23 mouse cellular contexts compared by ENCODE assay signal in the genomic region with DNA sequence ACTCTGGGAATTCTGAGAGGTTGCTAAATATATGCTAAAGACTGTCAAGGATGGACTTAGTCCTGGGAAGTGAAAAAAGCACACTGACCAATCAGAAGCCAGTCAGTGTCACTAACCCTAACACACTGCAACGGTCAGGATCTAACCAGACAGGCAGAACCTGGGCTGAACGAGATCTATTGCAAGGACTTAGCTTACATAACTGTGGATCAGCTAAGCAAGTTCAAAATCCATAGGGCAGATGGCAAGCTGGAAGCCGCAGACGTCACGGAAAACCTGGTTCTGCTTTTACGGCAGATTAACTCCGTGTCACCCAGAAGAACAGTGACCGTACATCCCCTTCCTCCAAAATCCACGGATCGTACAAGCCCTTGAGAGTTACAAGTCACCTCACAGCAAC. TPM values are rescaled to one million over a fixed set of nuclear protein-coding genes. Genes with fewer than 3 reads are reported as not detected.
DNase-seq lines count a peak whose midpoint lies in the region; ATAC-seq and TF ChIP-seq lines count a peak whose summit lies in the region.
"Had no signal": no experiment of that assay in that cellular context is flagged by ENCODE, and none has a peak within 500 bp of the region (broad histone marks: within the 10 kb centered on the region; RNA-seq: fewer than 3 reads in every experiment).

No protein-coding gene starts in this region.

- DNase-seq in lung, postnatal 36 days, result peak; percentile 57
- no peak for DNase-seq in lung, adult 2 months
- peak; percentile 81 to 92 for DNase-seq in kidney, postnatal 36 days
- no peak for DNase-seq in testis, postnatal 14 days (ENCODE audit: low spot score)
- DNase-seq: adrenal gland, postnatal 14 days; cerebellum, adult 11 months; cerebellum, postnatal 14 days; forebrain, postnatal 0 days; heart, postnatal 4 days; lung, postnatal 10 days; retina, postnatal 1 day; thymus, postnatal 14 days had no signal

- no peak for TF ChIP-seq CTCF in intestine, postnatal 0 days (IDR thresholded peaks at IDR 0.05; ENCODE audit: low read depth)
- no peak for TF ChIP-seq CTCF in lung, adult 2 months (IDR thresholded peaks at IDR 0.05; ENCODE audit: insufficient read depth, low read length)

- TF ChIP-seq POLR2A in lung, adult 2 months (IDR thresholded peaks at IDR 0.05; ENCODE audit: borderline replicate concordance, extremely low read depth, low read depth, low read length), result no peak

- H3K27me3 ChIP-seq in intestine, postnatal 0 days (replicated peaks; ENCODE audit: control insufficient read depth, insufficient read depth, low read length), result no peaks in the 10 kb centered on the region
- no peaks in the 10 kb centered on the region for H3K27me3 ChIP-seq in intestine, embryonic 15.5 days (replicated peaks)
- no peaks in the 10 kb centered on the region for H3K27me3 ChIP-seq in forebrain, embryonic 16.5 days (replicated peaks; ENCODE audit: control insufficient read depth, insufficient read depth, low read length)
- H3K27me3 ChIP-seq: embryonic facial prominence, embryonic 15.5 days; hindbrain, embryonic 15.5 days had no signal

- WGBS in intestine, postnatal 0 days, result 64% methylated on average over 10 of the region's 10 CpGs
- WGBS in intestine, embryonic 15.5 days, result 69% methylated on average over 10 of the region's 10 CpGs
- 71% methylated on average over 10 of the region's 10 CpGs for WGBS in lung, adult 2 months
- WGBS in forebrain, embryonic 16.5 days, result 78% methylated on average over 10 of the region's 10 CpGs

- H3K36me3 ChIP-seq in intestine, postnatal 0 days (ENCODE audit: control insufficient read depth, insufficient read depth), result no peaks in the 10 kb centered on the region
- H3K36me3 ChIP-seq in intestine, embryonic 15.5 days, result no peaks in the 10 kb centered on the region
- H3K36me3 ChIP-seq in forebrain, embryonic 16.5 days (ENCODE audit: control insufficient read depth, insufficient read depth), result no peaks in the 10 kb centered on the region
- H3K36me3 ChIP-seq: embryonic facial prominence, embryonic 15.5 days; G1E; hindbrain, embryonic 15.5 days; limb, embryonic 10.5 days had no signal

- no peak overlapping the region for H3K4me3 ChIP-seq in intestine, postnatal 0 days (ENCODE audit: low read depth, low read length)
- H3K4me3 ChIP-seq in intestine, embryonic 15.5 days (replicated peaks), result no peak overlapping the region
- H3K4me3 ChIP-seq in lung, adult 2 months (replicated peaks; ENCODE audit: extremely low read depth, low read depth, low read length), result no peak overlapping the region
- no peak overlapping the region for H3K4me3 ChIP-seq in forebrain, embryonic 16.5 days (replicated peaks; ENCODE audit: low read length)
- H3K4me3 ChIP-seq: embryonic facial prominence, embryonic 15.5 days; hindbrain, embryonic 15.5 days; limb, embryonic 10.5 days had no signal

- H3K27ac ChIP-seq in intestine, postnatal 0 days (ENCODE audit: low read depth, low read length), result no peak overlapping the region
- no peak overlapping the region for H3K27ac ChIP-seq in intestine, embryonic 15.5 days
- H3K27ac ChIP-seq in forebrain, embryonic 16.5 days (ENCODE audit: low read length), result no peak overlapping the region
- H3K27ac ChIP-seq: embryonic facial prominence, embryonic 15.5 days; hindbrain, embryonic 15.5 days; limb, embryonic 10.5 days; liver, embryonic 14.5 days had no signal

- peak; percentile 16; the same call in 1 of the 2 replicates for ATAC-seq in intestine, postnatal 0 days
- no peak for ATAC-seq in intestine, embryonic 15.5 days
- ATAC-seq in forebrain, embryonic 16.5 days, result no peak
- ATAC-seq: activated CD4-positive, CD25-positive, alpha-beta regulatory T cell, adult 4 months; forebrain, postnatal 0 days; intestine, embryonic 16.5 days; midbrain, embryonic 16.5 days had no signal

- no peaks in the 10 kb centered on the region for H3K9me3 ChIP-seq in intestine, postnatal 0 days (ENCODE audit: control insufficient read depth)
- no peaks in the 10 kb centered on the region for H3K9me3 ChIP-seq in intestine, embryonic 15.5 days
- H3K9me3 ChIP-seq in forebrain, embryonic 16.5 days (ENCODE audit: control insufficient read depth, low read length), result no peaks in the 10 kb centered on the region
- H3K9me3 ChIP-seq: embryonic facial prominence, embryonic 15.5 days; G1E; hindbrain, embryonic 15.5 days; limb, embryonic 10.5 days had no signal

- H3K4me1 ChIP-seq in intestine, postnatal 0 days (replicated peaks; ENCODE audit: control insufficient read depth, insufficient read depth, low read length), result no peaks in the 10 kb centered on the region
- no peaks in the 10 kb centered on the region for H3K4me1 ChIP-seq in intestine, embryonic 15.5 days (replicated peaks)
- no peaks in the 10 kb centered on the region for H3K4me1 ChIP-seq in lung, adult 2 months (ENCODE audit: control insufficient read depth, insufficient read depth, low read length)
- H3K4me1 ChIP-seq in forebrain, embryonic 16.5 days (replicated peaks; ENCODE audit: control insufficient read depth, insufficient read depth, low read length), result 0 out of 2 replicates have a peak, but pooled peaks cover 2% of the 10 kb centered on the region
- H3K4me1 ChIP-seq: embryonic facial prominence, embryonic 15.5 days; hindbrain, embryonic 15.5 days; limb, embryonic 10.5 days had no signal

- no peak overlapping the region for H3K9ac ChIP-seq in intestine, postnatal 0 days (ENCODE audit: low read depth, low read length)
- no peak overlapping the region for H3K9ac ChIP-seq in intestine, embryonic 15.5 days
- no peak overlapping the region for H3K9ac ChIP-seq in forebrain, embryonic 16.5 days (replicated peaks; ENCODE audit: low read depth, low read length)
- H3K9ac ChIP-seq: embryonic facial prominence, embryonic 15.5 days; forebrain, postnatal 0 days; hindbrain, embryonic 15.5 days; liver, embryonic 14.5 days had no signal

- H3K4me2 ChIP-seq in intestine, postnatal 0 days (replicated peaks; ENCODE audit: low read depth), result no peak overlapping the region
- no peak overlapping the region for H3K4me2 ChIP-seq in intestine, embryonic 15.5 days (replicated peaks)
- no peak overlapping the region for H3K4me2 ChIP-seq in forebrain, embryonic 16.5 days (ENCODE audit: low read length)
- H3K4me2 ChIP-seq: embryonic facial prominence, embryonic 15.5 days; hindbrain, embryonic 15.5 days had no signal

RNA-seq across cellular contexts. Expression of a gene that starts 39.5 kb away (rescaled TPM):
- 11.3 and 12.0 TPM in 2 replicates for polyA plus RNA-seq in intestine, postnatal 0 days (2015; fragmentation: Nextera tagmentation; extraction: Ambion mirVana)
- polyA plus RNA-seq in intestine, embryonic 15.5 days (2015; fragmentation: Nextera tagmentation; extraction: Ambion mirVana), result 7.0 and 7.4 TPM in 2 replicates
- 8.2 and 9.9 TPM in 2 replicates for polyA plus RNA-seq in lung, adult 2 months (2012; rRNA removed)
- polyA plus RNA-seq in forebrain, embryonic 16.5 days (2015; fragmentation: Nextera tagmentation; extraction: Ambion mirVana), result 21.3 and 23.0 TPM in 2 replicates

Comparison
In these comparisons a context has a peak if more than half of its experiments do, and no peak if none do; other contexts are left out.
1. DNase-seq: peak in lung, postnatal 36 days (single experiment) and kidney, postnatal 36 days (2 of 2); none in lung, adult 2 months (single experiment) and testis, postnatal 14 days (single experiment).